Mouse (Mus musculus) monocyte, adult 2 months (primary cell): ENCODE data around the gene Midn.

Experiments
- DNase-seq, 2 experiments: peaks; one replicate each; pipeline ENCODE4 v3.0.0; 2022; ENCODE audit warnings: low spot score in 2 of 2, low read depth in 1 of 2

The Midn gene

GRCm38 (mm10) chr10:80143664-80144063 lies 4.4 kb upstream of the Midn start:
- DNase-seq: no peak

GRCm38 (mm10) chr10:80144159-80144558 lies 3.9 kb upstream of the Midn start:
- DNase-seq: no peak

- DNase-seq: peak in 1 of 2 experiments; percentile 62
These were observed 2.9 kb upstream of the Midn start for GRCm38 (mm10) chr10:80144864-80145838.

GRCm38 (mm10) chr10:80145896-80146295 lies 2.2 kb upstream of the Midn start:
- DNase-seq: no peak

GRCm38 (mm10) chr10:80146568-80147011 lies 1.5 kb upstream of the Midn start:
- DNase-seq: no peak

GRCm38 (mm10) chr10:80147146-80147718 lies 840 bp upstream of the Midn start:
- DNase-seq: no peak

GRCm38 (mm10) chr10:80148610-80149290 lies 678 bp downstream of the Midn start:
- peak; percentile 92 to 93 for DNase-seq

- DNase-seq: peak; percentile 86 to 93
These were observed 1.5 kb downstream of the Midn start for GRCm38 (mm10) chr10:80149291-80150225.

- DNase-seq: no peak
These were observed 2.4 kb downstream of the Midn start for GRCm38 (mm10) chr10:80150226-80151210.

- no peak for DNase-seq
These were observed 3.4 kb downstream of the Midn start for GRCm38 (mm10) chr10:80151211-80152034.

GRCm38 (mm10) chr10:80152071-80152872 lies 4.2 kb downstream of the Midn start:
- DNase-seq: no peak

GRCm38 (mm10) chr10:80152873-80153260 lies 4.8 kb downstream of the Midn start:
- DNase-seq: no peak

GRCm38 (mm10) chr10:80153713-80154112 lies 5.6 kb downstream of the Midn start:
- DNase-seq: no peak

- no peak for DNase-seq
These were observed 6.3 kb downstream of the Midn start for GRCm38 (mm10) chr10:80154384-80154783.

- DNase-seq: no peak
These were observed 7.2 kb downstream of the Midn start for GRCm38 (mm10) chr10:80155277-80155676.

GRCm38 (mm10) chr10:80156002-80156751 lies 8.1 kb downstream of the Midn start:
- DNase-seq: no peak

GRCm38 (mm10) chr10:80156752-80157053 lies 8.6 kb downstream of the Midn start:
- DNase-seq: no peak
